Mouse (Mus musculus) ES-CJ7 (cell line): Measurements from ENCODE around the gene Creb1.

Experiments used
- DNase-seq: peaks from one replicate; pipeline ENCODE4 v3.0.0; 2011; ENCODE audit warnings: low read depth, low spot score

Creb1 gene

GRCm38 (mm10) chr1:64538837-64539367, 6.5 kb downstream of the Creb1 start:
- no peak for DNase-seq

- peak; percentile 45 for DNase-seq
Observed at GRCm38 (mm10) chr1:64543750-64544149, 11.3 kb downstream of the Creb1 start.

- no peak for DNase-seq
Observed at GRCm38 (mm10) chr1:64546070-64546469, 13.6 kb downstream of the Creb1 start.

GRCm38 (mm10) chr1:64549380-64549779, 16.9 kb downstream of the Creb1 start:
- DNase-seq = no peak

GRCm38 (mm10) chr1:64551908-64552307, 19.5 kb downstream of the Creb1 start:
- DNase-seq = no peak

- no peak for DNase-seq
Observed at GRCm38 (mm10) chr1:64560105-64560504, 27.7 kb downstream of the Creb1 start.

GRCm38 (mm10) chr1:64568206-64568605, 35.8 kb downstream of the Creb1 start:
- DNase-seq = no peak

GRCm38 (mm10) chr1:64576022-64576421, 43.6 kb downstream of the Creb1 start:
- DNase-seq = peak; percentile 12

- DNase-seq = peak; percentile 16
Observed at GRCm38 (mm10) chr1:64576732-64577131, 44.3 kb downstream of the Creb1 start.

GRCm38 (mm10) chr1:64577911-64578310, 45.5 kb downstream of the Creb1 start:
- peak; percentile 87 for DNase-seq

GRCm38 (mm10) chr1:64578801-64579200, 46.4 kb downstream of the Creb1 start:
- peak; percentile 46 for DNase-seq

- no peak for DNase-seq
Observed at GRCm38 (mm10) chr1:64598926-64599325, 66.5 kb downstream of the Creb1 start.

- DNase-seq = no peak
Observed at GRCm38 (mm10) chr1:64600413-64601077, 68.1 kb downstream of the Creb1 start.

GRCm38 (mm10) chr1:64601242-64601842, 68.9 kb downstream of the Creb1 start:
- DNase-seq = no peak

- DNase-seq = no peak
Observed at GRCm38 (mm10) chr1:64603381-64603780, 70.9 kb downstream of the Creb1 start.

GRCm38 (mm10) chr1:64609145-64609544, 76.7 kb downstream of the Creb1 start:
- DNase-seq = no peak

GRCm38 (mm10) chr1:64609976-64610375, 77.5 kb downstream of the Creb1 start:
- no peak for DNase-seq

- DNase-seq = no peak
Observed at GRCm38 (mm10) chr1:64614311-64614710, 81.9 kb downstream of the Creb1 start.

- DNase-seq = no peak
Observed at GRCm38 (mm10) chr1:64614801-64615345, 82.4 kb downstream of the Creb1 start.

GRCm38 (mm10) chr1:64615531-64615991, 83.1 kb downstream of the Creb1 start:
- DNase-seq = no peak

- no peak for DNase-seq
Observed at GRCm38 (mm10) chr1:64616076-64616475, 83.6 kb downstream of the Creb1 start.

GRCm38 (mm10) chr1:64616531-64616880, 84.1 kb downstream of the Creb1 start:
- DNase-seq = no peak
